Mouse (Mus musculus): ENCODE data around the gene Mark4. TPM values are rescaled to one million over a fixed set of nuclear protein-coding genes. Genes with fewer than 3 reads are reported as not detected.
A peak's percentile ranks its signal among the peaks of the same experiment; 100 is the strongest.

Gene Mark4
- 8.2 and 9.3 TPM in 2 replicates for polyA plus RNA-seq (2015; fragmentation: Nextera tagmentation; extraction: Ambion mirVana)

GRCm38 (mm10) chr7:19458591-19459111 lies at the start of gene Mark4:
Mark4 (minus strand) TSS chr7:19458821.
- under 1% methylated on average over 32 of the region's 42 CpGs for WGBS
- Histone ChIP-seq H3K27ac (peak within 1 kb of the TSS; percentile 80), H3K9ac (peak within 1 kb of the TSS; percentile 82), H3K4me2 (peak within 1 kb of the TSS; percentile 94), H3K4me3 (peak within 1 kb of the TSS; percentile 83), H3K9me3 (no peaks in the 10 kb centered on the region), H3K27me3 (no peaks in the 10 kb centered on the region), H3K36me3 (peaks cover 18% of the 10 kb centered on the region), H3K4me1 (peaks cover 25% of the 10 kb centered on the region)
- ATAC-seq (ENCODE audit: insufficient number of reproducible peaks, low FRiP score, low TSS enrichment, low read depth), result peak; percentile 87

GRCm38 (mm10) chr7:19507612-19507981 lies 49.0 kb upstream of the Mark4 start:
- peak overlapping the region; percentile 89 for H3K4me2 ChIP-seq
- H3K9ac ChIP-seq, result peak overlapping the region; percentile 56; the same call in 1 of the 2 replicates
- no peak for ATAC-seq (ENCODE audit: insufficient number of reproducible peaks, low FRiP score, low TSS enrichment, low read depth)
- H3K27ac ChIP-seq, result 0 out of 2 replicates have a peak overlapping the region, but pooled peaks have one; percentile 78
- no peaks in the 10 kb centered on the region for H3K27me3 ChIP-seq
- H3K4me3 ChIP-seq, result peak overlapping the region; percentile 58
- peaks cover 26% of the 10 kb centered on the region for H3K4me1 ChIP-seq
- 2% methylated on average over 18 of the region's 18 CpGs for WGBS
- no peaks in the 10 kb centered on the region for H3K36me3 ChIP-seq
- no peaks in the 10 kb centered on the region for H3K9me3 ChIP-seq

DNA sequence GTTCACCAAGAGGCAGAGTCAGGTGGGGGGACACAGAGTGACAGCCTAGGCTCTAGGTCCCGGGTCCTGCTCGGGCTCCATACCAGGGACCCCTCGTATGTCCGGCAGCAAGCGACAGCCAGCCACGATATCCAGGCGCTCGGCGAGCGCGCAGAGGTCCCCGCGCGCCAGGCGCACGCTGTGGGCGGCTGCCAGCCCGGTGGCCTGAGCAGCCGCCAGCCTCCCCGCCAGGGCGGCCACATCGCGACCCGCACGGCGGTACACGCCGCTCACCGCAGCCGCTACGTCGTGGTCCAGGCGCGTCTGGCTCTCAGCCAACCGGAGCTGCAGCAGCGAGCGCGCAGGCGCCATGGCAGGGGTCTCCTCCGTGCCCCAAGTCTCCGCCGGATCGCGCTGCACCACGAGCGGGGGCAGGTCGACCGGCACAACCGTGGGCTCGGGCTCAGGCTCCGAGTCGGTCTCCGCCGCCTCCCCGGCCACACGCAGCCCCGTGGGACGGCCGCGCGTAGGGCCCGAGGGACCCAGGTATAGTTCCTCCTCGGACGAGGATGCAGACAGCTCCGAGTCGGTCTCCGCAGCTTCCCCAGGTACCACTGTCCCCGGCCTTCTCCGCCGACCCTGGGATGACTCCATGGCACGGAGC lies 48.5 kb upstream of the Mark4 start:
- Histone ChIP-seq H3K9ac (peak overlapping the region; percentile 54), H3K27me3 (no peaks in the 10 kb centered on the region), H3K27ac (no peak overlapping the region), H3K4me2 (peak overlapping the region; percentile 89), H3K9me3 (no peaks in the 10 kb centered on the region), H3K4me1 (peaks cover 26% of the 10 kb centered on the region), H3K36me3 (no peaks in the 10 kb centered on the region), H3K4me3 (peak overlapping the region; percentile 58)
- WGBS, result under 1% methylated on average over 70 of the region's 71 CpGs
- ATAC-seq (ENCODE audit: insufficient number of reproducible peaks, low FRiP score, low TSS enrichment, low read depth), result no peak

- H3K36me3 ChIP-seq, result no peaks in the 10 kb centered on the region
- peak overlapping the region; percentile 58 for H3K4me3 ChIP-seq
- no peak for ATAC-seq (ENCODE audit: insufficient number of reproducible peaks, low FRiP score, low TSS enrichment, low read depth)
- H3K9ac ChIP-seq, result no peak overlapping the region
- H3K27me3 ChIP-seq, result no peaks in the 10 kb centered on the region
- H3K4me2 ChIP-seq, result peak overlapping the region; percentile 89; the same call in 1 of the 2 replicates
- H3K4me1 ChIP-seq, result peaks cover 26% of the 10 kb centered on the region
- no peak overlapping the region for H3K27ac ChIP-seq
- H3K9me3 ChIP-seq, result no peaks in the 10 kb centered on the region
- WGBS, result 33% methylated on average over 6 of the region's 6 CpGs
Measured at GRCm38 (mm10) chr7:19506326-19506725, 47.7 kb upstream of the Mark4 start.

DNA sequence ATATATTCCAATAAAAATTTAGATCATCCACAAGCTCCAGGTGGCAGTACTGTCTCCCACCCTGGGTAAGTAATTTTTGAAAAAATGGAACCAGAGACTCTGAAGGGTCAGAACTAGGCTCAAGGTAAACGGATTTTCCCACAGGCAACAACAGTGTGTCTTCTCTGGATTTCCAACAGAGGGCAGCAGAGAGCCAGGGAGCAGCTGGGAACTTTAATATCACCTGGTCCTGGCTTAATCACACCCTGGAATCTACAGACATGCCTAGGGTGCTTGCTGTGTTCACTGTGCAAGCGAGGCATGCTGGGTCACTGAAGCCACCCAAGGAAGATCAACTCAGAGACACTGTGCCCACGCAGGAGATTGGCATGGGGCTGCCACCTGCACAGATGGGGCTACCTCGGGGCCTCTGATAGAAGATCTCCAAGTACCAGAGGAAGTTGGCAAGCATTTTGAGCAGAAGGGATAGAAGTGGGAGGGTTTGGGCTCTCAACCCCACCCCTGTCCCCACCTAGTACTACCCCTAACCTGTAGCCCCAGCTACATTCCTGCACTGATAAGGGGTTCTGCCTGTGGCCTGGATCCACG lies 45.0 kb upstream of the Mark4 start:
- no peaks in the 10 kb centered on the region for H3K36me3 ChIP-seq
- no peaks in the 10 kb centered on the region for H3K27me3 ChIP-seq
- no peak overlapping the region for H3K27ac ChIP-seq
- H3K9ac ChIP-seq, result no peak overlapping the region
- H3K4me1 ChIP-seq, result peaks cover 20% of the 10 kb centered on the region
- H3K4me3 ChIP-seq, result no peak overlapping the region
- ATAC-seq (ENCODE audit: insufficient number of reproducible peaks, low FRiP score, low TSS enrichment, low read depth), result no peak
- H3K4me2 ChIP-seq, result no peak overlapping the region
- H3K9me3 ChIP-seq, result no peaks in the 10 kb centered on the region
- WGBS, result 31% methylated on average over 5 of the region's 5 CpGs

GRCm38 (mm10) chr7:19501658-19502057 lies 43.0 kb upstream of the Mark4 start:
- Histone ChIP-seq H3K4me1 (peaks cover 8% of the 10 kb centered on the region), H3K4me3 (no peak overlapping the region), H3K9ac (no peak overlapping the region), H3K4me2 (no peak overlapping the region), H3K27ac (no peak overlapping the region), H3K9me3 (no peaks in the 10 kb centered on the region), H3K27me3 (no peaks in the 10 kb centered on the region), H3K36me3 (no peaks in the 10 kb centered on the region)
- WGBS, result 76% methylated on average over 4 of the region's 4 CpGs
- no peak for ATAC-seq (ENCODE audit: insufficient number of reproducible peaks, low FRiP score, low TSS enrichment, low read depth)

DNA sequence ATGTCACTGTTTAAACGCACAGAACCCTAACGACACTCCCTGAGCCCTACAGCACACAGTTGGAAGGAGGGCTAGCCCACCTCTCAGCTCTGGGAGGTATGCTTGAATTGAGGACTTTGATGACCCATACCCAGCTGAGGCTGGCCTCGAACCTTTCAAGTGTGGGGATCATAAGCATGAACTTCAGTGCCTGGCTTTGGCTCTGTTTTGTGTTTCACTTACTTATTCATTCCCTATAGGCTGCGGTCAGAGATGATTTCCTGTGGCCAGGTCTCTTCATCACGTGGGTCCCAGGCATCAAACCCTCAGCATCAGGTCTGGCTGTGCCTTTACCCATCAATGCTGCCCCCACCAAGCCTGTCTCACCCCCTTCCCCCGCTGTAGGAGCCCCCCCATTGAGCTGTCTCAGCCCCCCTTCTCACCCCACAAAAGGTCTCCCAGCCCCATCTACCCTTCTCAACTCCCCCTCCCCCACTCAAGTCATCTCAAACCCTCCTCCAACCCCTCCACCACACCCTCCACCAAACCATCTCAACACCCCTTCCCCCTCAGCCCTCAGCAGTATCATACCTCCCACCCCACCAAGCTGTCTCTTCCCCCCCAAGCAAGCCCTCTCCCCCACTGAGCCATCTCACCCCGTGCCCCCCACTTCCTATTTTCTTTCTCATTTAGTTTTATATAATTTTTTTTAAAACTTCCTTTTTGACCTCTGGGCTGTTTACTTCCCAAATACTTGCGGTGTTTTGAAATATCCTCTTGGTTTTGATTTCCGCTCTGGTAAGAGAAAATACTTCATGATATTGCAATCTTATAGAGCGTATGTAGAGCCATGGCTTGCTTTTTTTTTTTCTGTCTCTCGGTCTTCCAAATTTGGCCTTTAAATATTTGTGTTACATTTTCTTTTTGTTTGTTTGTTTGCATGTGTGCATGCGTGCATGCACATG lies 42.1 kb upstream of the Mark4 start:
- Histone ChIP-seq H3K27ac (no peak overlapping the region), H3K4me3 (no peak overlapping the region), H3K9me3 (no peaks in the 10 kb centered on the region), H3K36me3 (no peaks in the 10 kb centered on the region), H3K4me2 (no peak overlapping the region), H3K4me1 (peaks cover 11% of the 10 kb centered on the region; the same call in 1 of the 2 replicates), H3K9ac (no peak overlapping the region), H3K27me3 (no peaks in the 10 kb centered on the region)
- no peak for ATAC-seq (ENCODE audit: insufficient number of reproducible peaks, low FRiP score, low TSS enrichment, low read depth)
- 70% methylated on average over 12 of the region's 12 CpGs for WGBS

GRCm38 (mm10) chr7:19498326-19498725 lies 39.7 kb upstream of the Mark4 start:
- Histone ChIP-seq H3K27me3 (no peaks in the 10 kb centered on the region), H3K9ac (no peak overlapping the region), H3K4me2 (no peak overlapping the region), H3K4me1 (peaks cover 18% of the 10 kb centered on the region; the same call in 1 of the 2 replicates), H3K9me3 (no peaks in the 10 kb centered on the region), H3K27ac (no peak overlapping the region), H3K36me3 (no peaks in the 10 kb centered on the region), H3K4me3 (no peak overlapping the region)
- WGBS, result 71% methylated on average over 4 of the region's 4 CpGs
- no peak for ATAC-seq (ENCODE audit: insufficient number of reproducible peaks, low FRiP score, low TSS enrichment, low read depth)

DNA sequence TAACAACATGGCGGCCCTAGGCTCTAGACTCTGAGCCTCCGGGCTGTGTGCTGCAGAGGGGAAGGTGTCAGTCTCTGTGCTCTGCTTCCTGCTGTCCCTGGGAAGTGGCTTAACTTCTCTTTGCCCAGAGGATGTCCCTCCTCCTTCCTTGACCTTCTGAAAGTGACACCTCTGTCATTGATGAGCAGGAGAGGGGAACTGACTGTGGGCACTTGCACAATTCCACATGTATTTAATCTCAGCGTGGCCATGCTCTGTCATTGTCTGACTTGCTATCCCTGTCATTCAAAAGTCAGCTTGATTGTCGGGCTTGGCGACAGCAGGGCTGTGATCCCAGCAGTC lies 37.6 kb upstream of the Mark4 start:
- Histone ChIP-seq H3K4me3 (no peak overlapping the region), H3K27ac (no peak overlapping the region), H3K4me2 (no peak overlapping the region), H3K9me3 (no peaks in the 10 kb centered on the region), H3K9ac (no peak overlapping the region), H3K27me3 (peaks cover 12% of the 10 kb centered on the region), H3K4me1 (peaks cover 23% of the 10 kb centered on the region), H3K36me3 (no peaks in the 10 kb centered on the region)
- 76% methylated on average over 5 of the region's 5 CpGs for WGBS
- no peak for ATAC-seq (ENCODE audit: insufficient number of reproducible peaks, low FRiP score, low TSS enrichment, low read depth)

DNA sequence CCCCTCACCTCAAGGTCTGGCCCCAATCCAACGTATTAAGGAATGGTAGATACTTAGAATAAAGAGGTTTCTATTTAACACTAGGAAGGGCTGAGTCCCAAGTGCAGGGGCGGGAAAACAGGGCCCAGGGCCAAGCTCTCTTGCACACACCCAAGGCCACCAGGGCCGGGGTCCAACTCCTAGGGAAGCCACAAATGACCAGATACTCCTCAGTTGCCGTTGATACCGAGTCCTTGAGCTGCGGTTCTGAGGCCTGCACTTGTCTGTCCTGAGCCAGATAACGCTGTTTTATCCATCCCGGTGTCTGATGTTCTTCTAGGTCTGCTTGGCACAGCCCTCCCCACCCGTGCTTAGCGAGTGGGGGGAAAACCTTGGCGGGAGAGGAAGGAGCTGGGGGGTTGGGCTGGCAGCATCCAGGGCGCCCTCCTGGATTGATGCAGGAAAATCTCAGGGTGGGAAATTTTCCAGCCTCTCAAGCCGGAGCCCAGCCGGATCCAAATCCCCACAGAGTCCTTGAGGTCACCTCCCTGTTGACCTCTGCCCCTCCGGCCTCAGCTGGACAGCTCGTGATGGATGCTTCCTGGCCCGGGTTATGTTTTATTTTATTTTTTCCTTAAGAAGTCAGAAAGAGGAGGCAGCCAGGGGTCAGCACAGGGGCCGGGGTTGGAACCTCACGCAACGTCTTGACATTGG lies 37.0 kb upstream of the Mark4 start:
- Histone ChIP-seq H3K4me1 (peaks cover 23% of the 10 kb centered on the region), H3K27ac (no peak overlapping the region), H3K27me3 (peaks cover 17% of the 10 kb centered on the region), H3K4me2 (no peak overlapping the region), H3K9ac (no peak overlapping the region), H3K36me3 (no peaks in the 10 kb centered on the region), H3K9me3 (no peaks in the 10 kb centered on the region), H3K4me3 (no peak overlapping the region)
- no peak for ATAC-seq (ENCODE audit: insufficient number of reproducible peaks, low FRiP score, low TSS enrichment, low read depth)
- WGBS, result 54% methylated on average over 20 of the region's 20 CpGs

GRCm38 (mm10) chr7:19494751-19495474 lies 36.3 kb upstream of the Mark4 start:
- Histone ChIP-seq H3K27ac (0 out of 2 replicates have a peak overlapping the region, but pooled peaks have one; percentile 11), H3K4me2 (no peak overlapping the region), H3K4me3 (no peak overlapping the region), H3K36me3 (no peaks in the 10 kb centered on the region), H3K9me3 (no peaks in the 10 kb centered on the region), H3K27me3 (peaks cover 24% of the 10 kb centered on the region), H3K9ac (no peak overlapping the region), H3K4me1 (peaks cover 23% of the 10 kb centered on the region)
- ATAC-seq (ENCODE audit: insufficient number of reproducible peaks, low FRiP score, low TSS enrichment, low read depth), result no peak
- WGBS, result 83% methylated on average over 25 of the region's 25 CpGs

Data from limb, embryonic 15.5 days (tissue).